Mouse (Mus musculus): ENCODE data around the gene Lrrc20. TPM values are rescaled to one million over a fixed set of nuclear protein-coding genes. Genes with fewer than 3 reads are reported as not detected.

The Lrrc20 gene
- total RNA-seq, 2 experiments from 2014 or later: 4.8 to 11.5 TPM

GRCm38 (mm10) chr10:61468900-61469299, 6.7 kb upstream of the Lrrc20 start:
- peak; percentile 55; the same call in 1 of the 2 replicates for ATAC-seq (replicated peaks; ENCODE audit: poor library complexity, severe bottlenecking)

- no peak for ATAC-seq (replicated peaks; ENCODE audit: poor library complexity, severe bottlenecking)
These were observed 2.0 kb upstream of the Lrrc20 start for GRCm38 (mm10) chr10:61473640-61474039.

GRCm38 (mm10) chr10:61474344-61474743, 1.3 kb upstream of the Lrrc20 start:
- ATAC-seq (replicated peaks; ENCODE audit: poor library complexity, severe bottlenecking): peak; percentile 68

- ATAC-seq (replicated peaks; ENCODE audit: poor library complexity, severe bottlenecking): no peak
These were observed 1.0 kb downstream of the Lrrc20 start for GRCm38 (mm10) chr10:61476440-61477165.

GRCm38 (mm10) chr10:61479461-61479860, 3.9 kb downstream of the Lrrc20 start:
- ATAC-seq (replicated peaks; ENCODE audit: poor library complexity, severe bottlenecking): no peak

- ATAC-seq (replicated peaks; ENCODE audit: poor library complexity, severe bottlenecking): no peak
These were observed 4.3 kb downstream of the Lrrc20 start for GRCm38 (mm10) chr10:61479927-61480326.

- no peak for ATAC-seq (replicated peaks; ENCODE audit: poor library complexity, severe bottlenecking)
These were observed 4.9 kb downstream of the Lrrc20 start for GRCm38 (mm10) chr10:61480488-61480887.

GRCm38 (mm10) chr10:61482771-61483170, 7.2 kb downstream of the Lrrc20 start:
- ATAC-seq (replicated peaks; ENCODE audit: poor library complexity, severe bottlenecking): no peak

GRCm38 (mm10) chr10:61484801-61485200, 9.2 kb downstream of the Lrrc20 start:
- ATAC-seq (replicated peaks; ENCODE audit: poor library complexity, severe bottlenecking): no peak

- no peak for ATAC-seq (replicated peaks; ENCODE audit: poor library complexity, severe bottlenecking)
These were observed 11.1 kb downstream of the Lrrc20 start for GRCm38 (mm10) chr10:61486551-61487339.

GRCm38 (mm10) chr10:61488522-61489110, 13.0 kb downstream of the Lrrc20 start:
- ATAC-seq (replicated peaks; ENCODE audit: poor library complexity, severe bottlenecking): no peak

- no peak for ATAC-seq (replicated peaks; ENCODE audit: poor library complexity, severe bottlenecking)
These were observed 16.0 kb downstream of the Lrrc20 start for GRCm38 (mm10) chr10:61491573-61491972.

GRCm38 (mm10) chr10:61492040-61492439, 16.4 kb downstream of the Lrrc20 start:
- peak; percentile 94 for ATAC-seq (replicated peaks; ENCODE audit: poor library complexity, severe bottlenecking)

GRCm38 (mm10) chr10:61495461-61495860, 19.9 kb downstream of the Lrrc20 start:
- ATAC-seq (replicated peaks; ENCODE audit: poor library complexity, severe bottlenecking): no peak

- ATAC-seq (replicated peaks; ENCODE audit: poor library complexity, severe bottlenecking): no peak
These were observed 20.6 kb downstream of the Lrrc20 start for GRCm38 (mm10) chr10:61496231-61496630.

GRCm38 (mm10) chr10:61499505-61500466, 24.2 kb downstream of the Lrrc20 start:
- ATAC-seq (replicated peaks; ENCODE audit: poor library complexity, severe bottlenecking): no peak

- ATAC-seq (replicated peaks; ENCODE audit: poor library complexity, severe bottlenecking): no peak
These were observed 25.2 kb downstream of the Lrrc20 start for GRCm38 (mm10) chr10:61500756-61501155.

GRCm38 (mm10) chr10:61504073-61504472, 28.5 kb downstream of the Lrrc20 start:
- peak; percentile 87 for ATAC-seq (replicated peaks; ENCODE audit: poor library complexity, severe bottlenecking)

- no peak for ATAC-seq (replicated peaks; ENCODE audit: poor library complexity, severe bottlenecking)
These were observed 31.0 kb downstream of the Lrrc20 start for GRCm38 (mm10) chr10:61506381-61507200.

Data from granulocyte monocyte progenitor cell, adult 5-6 weeks (primary cell).